Mouse (Mus musculus) hematopoietic multipotent progenitor cell, adult 10-12 weeks (in vitro differentiated cells): ENCODE results near the gene Olfr625-ps1. TPM values are rescaled to one million over a fixed set of nuclear protein-coding genes. Genes with fewer than 3 reads are reported as not detected.

ENCODE experiments used
- polyA plus RNA-seq: library from polyadenylated mRNA; stranded (reverse); fragments of >175 nt; gene quantifications from 2 replicates; pipeline ENCODE4 v1.2.3, GENCODE M21; 2012; ENCODE audit warnings: low replicate concordance

Gene Olfr625-ps1
- not detected in 2 replicates for polyA plus RNA-seq

GRCm38 (mm10) chr7:103682420-103682819 is at the start of gene Olfr625-ps1:
TSS of gene Olfr625-ps1 (plus strand) at chr7:103682720.

DNA sequence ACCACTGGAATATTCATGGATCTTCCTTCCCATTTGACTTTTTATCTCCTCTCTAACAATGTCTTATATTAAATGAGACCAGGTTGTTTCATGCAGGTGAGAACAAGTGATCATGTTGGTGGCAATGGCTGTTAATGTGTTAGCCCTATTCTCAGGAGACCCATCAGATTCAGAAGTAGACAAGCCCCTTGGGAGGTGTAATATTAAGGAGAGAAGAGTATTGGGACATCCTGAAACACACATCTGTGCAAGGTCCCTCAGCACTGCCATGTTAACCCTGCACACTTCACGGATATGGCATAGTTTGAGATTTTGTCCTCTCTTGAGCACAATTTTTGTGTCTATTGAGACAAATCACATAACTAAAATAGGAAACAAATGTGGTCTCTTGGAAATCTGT is 39.9 kb upstream of the Olfr625-ps1 start, which contains the start of gene Olfr622:
Gene Olfr622 (minus strand): TSS at position 101 of the 400 bp plus-strand sequence.

DNA sequence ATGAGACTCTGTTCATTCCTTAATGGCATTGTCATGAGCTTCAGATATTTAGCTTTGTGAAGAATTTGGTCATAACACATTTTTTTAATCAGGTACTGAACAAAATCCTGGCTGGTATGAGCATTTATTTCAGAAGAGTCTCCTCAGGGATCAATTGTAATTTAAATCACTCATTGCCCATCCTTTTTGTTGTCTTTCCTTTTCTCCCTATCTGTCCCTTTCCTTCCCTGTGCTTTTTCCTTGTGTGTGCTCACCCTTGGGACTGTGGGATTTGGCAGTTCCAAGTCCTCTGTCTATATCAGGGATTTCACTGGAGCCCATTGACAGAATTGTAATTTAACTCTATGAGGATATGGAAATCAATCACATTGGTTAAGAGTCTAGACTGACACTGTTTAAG is 18.9 kb upstream of the Olfr625-ps1 start, which contains the start of gene Olfr623:
Gene Olfr623 (minus strand): TSS at position 101 of the 400 bp plus-strand sequence.

GRCm38 (mm10) chr7:103671091-103671490 is 11.4 kb upstream of the Olfr625-ps1 start, which contains the start of gene Olfr624:
TSS of gene Olfr624 (minus strand) at chr7:103671191.

GRCm38 (mm10) chr7:103714371-103714770 is 31.9 kb downstream of the Olfr625-ps1 start, which contains the start of gene Olfr243:
TSS of gene Olfr243 (plus strand) at chr7:103714671.

GRCm38 (mm10) chr7:103730074-103730473 is 47.6 kb downstream of the Olfr625-ps1 start, which contains the start of gene Olfr628:
TSS of gene Olfr628 (plus strand) at chr7:103730374.

Other genes with a start within 250 kb of the Olfr625-ps1 start
- not detected in 2 replicates for gene Olfr605, start 237.3 kb upstream of the Olfr625-ps1 start, polyA plus RNA-seq
- gene Olfr606, start 233.7 kb upstream of the Olfr625-ps1 start, polyA plus RNA-seq: not detected in 2 replicates
- gene Olfr607, start 218.6 kb upstream of the Olfr625-ps1 start, polyA plus RNA-seq: not detected in 2 replicates
- not detected in 2 replicates for gene Olfr608, start 212.8 kb upstream of the Olfr625-ps1 start, polyA plus RNA-seq
- gene Olfr609, start 184.7 kb upstream of the Olfr625-ps1 start, polyA plus RNA-seq: not detected in 2 replicates
- gene Olfr610, start 170.6 kb upstream of the Olfr625-ps1 start, polyA plus RNA-seq: not detected in 2 replicates
- not detected in 2 replicates for gene Olfr611, start 161.9 kb upstream of the Olfr625-ps1 start, polyA plus RNA-seq
- gene Olfr612, start 140.0 kb upstream of the Olfr625-ps1 start, polyA plus RNA-seq: not detected in 2 replicates
- not detected in 2 replicates for gene Olfr613, start 134.6 kb upstream of the Olfr625-ps1 start, polyA plus RNA-seq
- gene Olfr615, start 126.6 kb upstream of the Olfr625-ps1 start, polyA plus RNA-seq: not detected in 2 replicates
- not detected in 2 replicates for gene Olfr616, start 113.6 kb upstream of the Olfr625-ps1 start, polyA plus RNA-seq
- not detected in 2 replicates for gene Olfr617, start 109.7 kb upstream of the Olfr625-ps1 start, polyA plus RNA-seq
- gene Olfr618, start 92.6 kb upstream of the Olfr625-ps1 start, polyA plus RNA-seq: 0.15 TPM in 1 of 2 replicates, not detected in the other
- not detected in 2 replicates for gene Olfr619, start 82.1 kb upstream of the Olfr625-ps1 start, polyA plus RNA-seq
- not detected in 2 replicates for gene Olfr620, start 70.2 kb upstream of the Olfr625-ps1 start, polyA plus RNA-seq
- gene Olfr622, start 40.0 kb upstream of the Olfr625-ps1 start, polyA plus RNA-seq: not detected in 2 replicates
- not detected in 2 replicates for gene Olfr623, start 19.0 kb upstream of the Olfr625-ps1 start, polyA plus RNA-seq
- not detected in 2 replicates for gene Olfr624, start 11.5 kb upstream of the Olfr625-ps1 start, polyA plus RNA-seq
- gene Olfr243, start 32.0 kb downstream of the Olfr625-ps1 start, polyA plus RNA-seq: not detected in 2 replicates
- not detected in 2 replicates for gene Olfr628, start 47.7 kb downstream of the Olfr625-ps1 start, polyA plus RNA-seq
- not detected in 2 replicates for gene Olfr629, start 62.2 kb downstream of the Olfr625-ps1 start, polyA plus RNA-seq
- not detected in 2 replicates for gene Olfr630, start 74.6 kb downstream of the Olfr625-ps1 start, polyA plus RNA-seq
- gene Olfr69, start 88.9 kb downstream of the Olfr625-ps1 start, polyA plus RNA-seq: not detected in 2 replicates
- gene Olfr68, start 97.0 kb downstream of the Olfr625-ps1 start, polyA plus RNA-seq: not detected in 2 replicates
- gene Olfr67, start 109.1 kb downstream of the Olfr625-ps1 start, polyA plus RNA-seq: not detected in 2 replicates
- 80.8 and 4,115 TPM in 2 replicates for gene Hbb-bt, start 131.3 kb downstream of the Olfr625-ps1 start, polyA plus RNA-seq
- 6,525 and 69,736 TPM in 2 replicates for gene Hbb-bs, start 145.4 kb downstream of the Olfr625-ps1 start, polyA plus RNA-seq
- not detected in 2 replicates for gene Hbb-bh2, start 157.8 kb downstream of the Olfr625-ps1 start, polyA plus RNA-seq
- gene Hbb-bh1, start 160.4 kb downstream of the Olfr625-ps1 start, polyA plus RNA-seq: not detected in 2 replicates
- not detected in 2 replicates for gene Hbb-y, start 170.5 kb downstream of the Olfr625-ps1 start, polyA plus RNA-seq
- gene Olfr66, start 203.5 kb downstream of the Olfr625-ps1 start, polyA plus RNA-seq: 0.15 TPM in 1 of 2 replicates, not detected in the other
- not detected in 2 replicates for gene Olfr64, start 211.8 kb downstream of the Olfr625-ps1 start, polyA plus RNA-seq
- gene Olfr65, start 220.8 kb downstream of the Olfr625-ps1 start, polyA plus RNA-seq: not detected in 2 replicates
- not detected in 2 replicates for gene Olfr631, start 246.1 kb downstream of the Olfr625-ps1 start, polyA plus RNA-seq